Comparison of ENCODE assay signal across 7 mouse cellular contexts in the genomic region with DNA sequence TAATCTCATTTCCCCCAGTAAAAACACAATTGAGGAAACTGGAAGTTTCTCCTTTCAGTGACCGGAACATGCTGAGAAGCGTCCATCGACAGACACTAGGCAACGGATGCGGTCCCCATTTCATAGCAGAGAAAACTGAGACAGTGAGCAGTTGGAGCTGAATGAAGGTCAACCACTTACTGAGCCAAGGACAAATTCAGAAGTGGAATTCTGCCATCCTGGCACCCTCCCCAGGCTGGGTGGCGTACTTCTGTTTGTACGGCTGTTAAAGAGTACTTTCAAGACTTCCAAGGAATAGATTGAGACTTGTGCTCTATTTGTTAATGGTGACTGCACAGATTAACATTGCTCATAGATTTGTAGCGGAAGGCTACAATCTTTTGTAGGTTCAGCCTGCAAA. TPM values are rescaled to one million over a fixed set of nuclear protein-coding genes. Genes with fewer than 3 reads are reported as not detected.
DNase-seq lines count a peak whose midpoint lies in the region; TF ChIP-seq lines count a peak whose summit lies in the region.

No protein-coding gene starts in this region.

- TF ChIP-seq CTCF in thymus, adult 2 months (IDR thresholded peaks at IDR 0.05; ENCODE audit: borderline replicate concordance, control insufficient read depth, extremely low read depth, insufficient read depth, low read length, poor library complexity), result no peak

- no peaks in the 10 kb centered on the region for H3K27me3 ChIP-seq in thymus, adult 2 months (ENCODE audit: control insufficient read depth, insufficient read depth, low read length)

- TF ChIP-seq POLR2A in thymus, adult 2 months (IDR thresholded peaks at IDR 0.05; ENCODE audit: control insufficient read depth, extremely low read depth, insufficient read depth, low read length, poor library complexity), result no peak

- H3K4me3 ChIP-seq in thymus, adult 2 months (ENCODE audit: control insufficient read depth, insufficient read depth, low read length), result no peak overlapping the region

- no peak overlapping the region for H3K27ac ChIP-seq in thymus, adult 2 months (ENCODE audit: control insufficient read depth, insufficient read depth, low read length)

- DNase-seq in right cerebral cortex, adult 18-20 months, result peak; percentile 26
- DNase-seq in right cerebral cortex, postnatal 25 days, result no peak
- DNase-seq in frontal cortex, postnatal 36 days (ENCODE audit: low spot score in 2 of 2), result peak; percentile 33 to 58
- peak; percentile 49 to 71 for DNase-seq in layer of hippocampus, postnatal 14 days (ENCODE audit: low spot score in 2 of 2)
- peak; percentile 15 to 27 for DNase-seq in right cerebral cortex, postnatal 36 days (ENCODE audit: low spot score in 2 of 2)
- no peak for DNase-seq in thymus, adult 18-20 months
- no peak for DNase-seq in thymus, adult 2 months

- WGBS in thymus, adult 2 months, result 98% methylated on average over 8 of the region's 8 CpGs

- no peaks in the 10 kb centered on the region for H3K36me3 ChIP-seq in thymus, adult 2 months (ENCODE audit: control insufficient read depth, insufficient read depth, low read length)

- H3K4me1 ChIP-seq in thymus, adult 2 months (replicated peaks; ENCODE audit: control insufficient read depth, insufficient read depth, low read length), result no peaks in the 10 kb centered on the region

RNA-seq across cellular contexts. Expression of a gene that starts 54.2 kb away (rescaled TPM):
- 10 to 100 TPM; 47.6 to 58.7 TPM for total RNA-seq in layer of hippocampus, postnatal 14 days (2021)
- polyA plus RNA-seq in thymus, adult 2 months (2012; rRNA removed), result 6.2 and 7.9 TPM in 2 replicates

Comparison
In these comparisons a context has a peak if more than half of its experiments do, and no peak if none do; other contexts are left out.
1. DNase-seq: peak in right cerebral cortex, adult 18-20 months (single experiment), frontal cortex, postnatal 36 days (2 of 2), layer of hippocampus, postnatal 14 days (2 of 2) and right cerebral cortex, postnatal 36 days (2 of 2); none in right cerebral cortex, postnatal 25 days (single experiment), thymus, adult 18-20 months (0 of 2) and thymus, adult 2 months (single experiment).